Mouse (Mus musculus): ENCODE results near the gene Lamb3. TPM values are rescaled to one million over a fixed set of nuclear protein-coding genes. Genes with fewer than 3 reads are reported as not detected.
"Not testable (repeated sequence)": the region's sequence is repeated elsewhere in the genome, so short reads cannot be mapped to it uniquely, and the experiment has no call there.

Lamb3 gene
- polyA plus RNA-seq, 1 experiment, result 62.3 TPM

GRCm38 (mm10) chr1:193284228-193284779 lies 76.8 kb downstream of the Lamb3 start:
- no peak for TF ChIP-seq CTCF (IDR thresholded peaks at IDR 0.05; ENCODE audit: insufficient read depth, low read length)
- no peak for TF ChIP-seq POLR2A (IDR thresholded peaks at IDR 0.05; ENCODE audit: borderline replicate concordance, extremely low read depth, low read depth, low read length)
- H3K4me1 ChIP-seq (ENCODE audit: control insufficient read depth, insufficient read depth, low read length), result no peaks in the 10 kb centered on the region
- no peak overlapping the region for H3K4me3 ChIP-seq (replicated peaks; ENCODE audit: extremely low read depth, low read depth, low read length)
- 78% methylated on average over 7 of the region's 7 CpGs for WGBS
- DNase-seq, result no peak

DNA sequence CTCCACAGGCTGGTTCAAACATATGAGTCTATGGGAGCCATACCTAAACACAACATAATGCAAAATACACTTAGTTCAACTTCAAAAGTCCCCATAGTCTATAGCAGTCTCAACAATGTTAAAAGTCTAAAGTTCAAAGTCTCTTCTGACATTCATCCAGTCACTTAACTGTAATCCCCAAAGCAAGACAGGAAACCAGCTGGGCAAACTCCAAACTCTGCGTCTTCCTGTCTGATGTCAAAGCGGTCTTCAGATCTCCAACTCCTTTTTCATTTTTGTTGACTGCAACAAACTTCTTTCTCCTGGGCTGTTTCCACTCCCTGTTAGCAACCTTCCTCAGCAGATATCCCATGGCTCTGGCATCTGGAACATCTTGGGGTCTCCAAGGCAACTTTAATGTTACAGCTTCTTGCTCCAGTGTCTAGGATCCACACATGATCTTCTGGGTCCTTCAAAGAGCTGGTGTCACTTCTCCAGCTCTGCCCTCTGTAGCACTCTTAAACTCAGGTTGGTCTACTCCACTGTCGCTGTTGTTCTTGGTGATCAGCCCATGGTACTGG lies 78.3 kb downstream of the Lamb3 start:
- WGBS, result 61% methylated on average over 3 of the region's 3 CpGs
- not testable (repeated sequence) for DNase-seq; H3K4me1 ChIP-seq (ENCODE audit: control insufficient read depth, insufficient read depth, low read length); H3K4me3 ChIP-seq (replicated peaks; ENCODE audit: extremely low read depth, low read depth, low read length)

- no peak for DNase-seq
- no peak for TF ChIP-seq CTCF (IDR thresholded peaks at IDR 0.05; ENCODE audit: insufficient read depth, low read length)
- no peak for TF ChIP-seq POLR2A (IDR thresholded peaks at IDR 0.05; ENCODE audit: borderline replicate concordance, extremely low read depth, low read depth, low read length)
- WGBS, result 74% methylated on average over 2 of the region's 2 CpGs
- Histone ChIP-seq H3K4me3 (replicated peaks; ENCODE audit: extremely low read depth, low read depth, low read length) (no peak overlapping the region), H3K4me1 (ENCODE audit: control insufficient read depth, insufficient read depth, low read length) (no peaks in the 10 kb centered on the region)
Measured at GRCm38 (mm10) chr1:193287578-193287977, 80.1 kb downstream of the Lamb3 start.

GRCm38 (mm10) chr1:193289076-193289475 lies 81.6 kb downstream of the Lamb3 start:
- TF ChIP-seq CTCF (IDR thresholded peaks at IDR 0.05; ENCODE audit: insufficient read depth, low read length) (no peak), POLR2A (IDR thresholded peaks at IDR 0.05; ENCODE audit: borderline replicate concordance, extremely low read depth, low read depth, low read length) (no peak)
- H3K4me1 ChIP-seq (ENCODE audit: control insufficient read depth, insufficient read depth, low read length), result no peaks in the 10 kb centered on the region
- H3K4me3 ChIP-seq (replicated peaks; ENCODE audit: extremely low read depth, low read depth, low read length), result no peak overlapping the region
- no peak for DNase-seq
- 90% methylated on average over 3 of the region's 3 CpGs for WGBS

- 89% methylated on average over 5 of the region's 5 CpGs for WGBS
- Histone ChIP-seq H3K4me1 (ENCODE audit: control insufficient read depth, insufficient read depth, low read length) (no peaks in the 10 kb centered on the region), H3K4me3 (replicated peaks; ENCODE audit: extremely low read depth, low read depth, low read length) (no peak overlapping the region)
- DNase-seq, result no peak
- TF ChIP-seq POLR2A (IDR thresholded peaks at IDR 0.05; ENCODE audit: borderline replicate concordance, extremely low read depth, low read depth, low read length), result no peak
- TF ChIP-seq CTCF (IDR thresholded peaks at IDR 0.05; ENCODE audit: insufficient read depth, low read length), result no peak
Measured at GRCm38 (mm10) chr1:193289914-193290313, 82.4 kb downstream of the Lamb3 start.

GRCm38 (mm10) chr1:193290686-193291085 lies 83.2 kb downstream of the Lamb3 start:
- TF ChIP-seq POLR2A (IDR thresholded peaks at IDR 0.05; ENCODE audit: borderline replicate concordance, extremely low read depth, low read depth, low read length) (no peak), CTCF (IDR thresholded peaks at IDR 0.05; ENCODE audit: insufficient read depth, low read length) (no peak)
- DNase-seq, result no peak
- H3K4me3 ChIP-seq (replicated peaks; ENCODE audit: extremely low read depth, low read depth, low read length), result no peak overlapping the region
- no peaks in the 10 kb centered on the region for H3K4me1 ChIP-seq (ENCODE audit: control insufficient read depth, insufficient read depth, low read length)

DNA sequence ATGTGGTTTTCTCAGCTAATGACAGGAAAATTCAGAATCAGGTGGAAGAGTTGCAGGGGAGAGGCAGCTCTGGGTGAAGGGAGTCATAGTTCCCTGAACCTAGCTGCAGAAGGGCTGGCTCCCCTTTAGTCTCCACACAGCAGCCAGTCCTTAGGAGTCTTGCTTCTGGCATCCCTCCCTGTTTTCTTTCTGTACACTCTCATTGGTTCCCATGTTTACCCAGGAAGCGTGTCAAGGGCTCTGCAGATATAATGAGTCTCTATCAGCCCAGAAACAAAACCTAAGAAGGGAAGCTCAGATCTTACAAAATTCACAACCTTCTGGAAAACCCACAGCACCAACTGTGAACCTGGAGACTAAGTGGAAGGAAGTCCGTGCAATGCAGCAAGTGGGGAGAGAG lies 85.5 kb downstream of the Lamb3 start:
- TF ChIP-seq CTCF (IDR thresholded peaks at IDR 0.05; ENCODE audit: insufficient read depth, low read length) (no peak), POLR2A (IDR thresholded peaks at IDR 0.05; ENCODE audit: borderline replicate concordance, extremely low read depth, low read depth, low read length) (no peak)
- Histone ChIP-seq H3K4me1 (ENCODE audit: control insufficient read depth, insufficient read depth, low read length) (no peaks in the 10 kb centered on the region), H3K4me3 (replicated peaks; ENCODE audit: extremely low read depth, low read depth, low read length) (no peak overlapping the region)
- WGBS, result 58% methylated on average over 2 of the region's 2 CpGs
- DNase-seq, result no peak

- no peak for TF ChIP-seq POLR2A (IDR thresholded peaks at IDR 0.05; ENCODE audit: borderline replicate concordance, extremely low read depth, low read depth, low read length)
- no peak for TF ChIP-seq CTCF (IDR thresholded peaks at IDR 0.05; ENCODE audit: insufficient read depth, low read length)
- 68% methylated on average over 3 of the region's 3 CpGs for WGBS
- no peaks in the 10 kb centered on the region for H3K4me1 ChIP-seq (ENCODE audit: control insufficient read depth, insufficient read depth, low read length)
- DNase-seq, result no peak
- H3K4me3 ChIP-seq (replicated peaks; ENCODE audit: extremely low read depth, low read depth, low read length), result no peak overlapping the region
Measured at GRCm38 (mm10) chr1:193293926-193294325, 86.4 kb downstream of the Lamb3 start.

GRCm38 (mm10) chr1:193295920-193296319 lies 88.4 kb downstream of the Lamb3 start:
- H3K4me1 ChIP-seq (ENCODE audit: control insufficient read depth, insufficient read depth, low read length), result no peaks in the 10 kb centered on the region
- no peak for DNase-seq
- WGBS, result 73% methylated on average over 5 of the region's 5 CpGs
- TF ChIP-seq POLR2A (IDR thresholded peaks at IDR 0.05; ENCODE audit: borderline replicate concordance, extremely low read depth, low read depth, low read length) (no peak), CTCF (IDR thresholded peaks at IDR 0.05; ENCODE audit: insufficient read depth, low read length) (no peak)
- H3K4me3 ChIP-seq (replicated peaks; ENCODE audit: extremely low read depth, low read depth, low read length), result no peak overlapping the region

DNA sequence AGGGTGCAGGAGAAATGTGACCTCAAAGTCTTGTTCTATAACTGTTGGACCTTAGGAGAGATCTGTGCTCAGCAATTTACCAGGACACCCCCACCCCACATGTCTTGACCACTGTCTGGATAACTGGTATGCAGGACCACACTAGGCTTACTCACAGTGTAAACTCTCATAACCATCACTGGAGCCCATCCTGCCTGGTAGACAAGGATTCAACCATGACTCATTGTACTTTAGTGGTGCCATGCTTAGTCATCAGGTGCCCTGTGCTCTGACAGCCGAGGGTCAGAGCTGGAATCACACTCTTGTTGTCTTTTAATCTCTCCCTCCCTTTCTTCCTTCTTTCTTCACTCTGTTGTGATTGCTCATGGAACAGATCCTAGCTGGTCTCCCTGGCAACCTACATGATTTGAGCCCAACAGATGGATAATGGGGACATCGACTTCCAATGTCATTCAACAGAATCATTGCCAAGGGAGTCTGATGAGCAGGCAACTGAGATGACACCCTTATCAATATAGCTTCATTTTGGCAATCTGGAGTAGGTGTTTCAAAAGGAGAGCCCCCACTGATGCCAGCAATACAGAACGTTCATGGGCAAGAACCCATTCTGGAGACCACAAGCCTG lies 90.8 kb downstream of the Lamb3 start:
- H3K4me1 ChIP-seq (ENCODE audit: control insufficient read depth, insufficient read depth, low read length), result no peaks in the 10 kb centered on the region; the same call in 1 of the 2 replicates
- H3K4me3 ChIP-seq (replicated peaks; ENCODE audit: extremely low read depth, low read depth, low read length), result no peak overlapping the region
- WGBS, result 66% methylated on average over 3 of the region's 3 CpGs
- no peak for TF ChIP-seq CTCF (IDR thresholded peaks at IDR 0.05; ENCODE audit: insufficient read depth, low read length)
- TF ChIP-seq POLR2A (IDR thresholded peaks at IDR 0.05; ENCODE audit: borderline replicate concordance, extremely low read depth, low read depth, low read length), result no peak
- no peak for DNase-seq

Data from lung, adult 2 months (tissue).